Mouse (Mus musculus) hindbrain, embryonic 10.5 days (tissue): ENCODE results near the gene Stab1. TPM values are rescaled to one million over a fixed set of nuclear protein-coding genes. Genes with fewer than 3 reads are reported as not detected.

Experiments used
- DNase-seq: peaks from one replicate; pipeline ENCODE4 v3.0.0-alpha.2; 2017; ENCODE audit warnings: low spot score
- H3K27ac ChIP-seq: fragments of 300-500 bp; sonication (generic); 2 replicates; pipeline ENCODE4 v1.5.1; 2016; ENCODE audit warnings: mild to moderate bottlenecking, moderate library complexity
- H3K27me3 ChIP-seq: fragments of 300-500 bp; sonication (generic); 2 replicates; pipeline ENCODE4 v1.6.1; 2016; ENCODE audit warnings: mild to moderate bottlenecking; ENCODE audit not compliant: poor library complexity, insufficient read depth, severe bottlenecking
- H3K36me3 ChIP-seq: fragments of 300-500 bp; sonication (generic); 2 replicates; pipeline ENCODE4 v1.6.1; 2016; ENCODE audit warnings: mild to moderate bottlenecking, moderate library complexity
- H3K4me1 ChIP-seq: fragments of 300-500 bp; sonication (generic); replicated peaks from 2 replicates; pipeline ENCODE4 v1.6.1; 2016; ENCODE audit warnings: mild to moderate bottlenecking
- H3K4me3 ChIP-seq: fragments of 300-500 bp; sonication (generic); 2 replicates; pipeline ENCODE4 v1.5.1; 2016; ENCODE audit warnings: mild to moderate bottlenecking, moderate library complexity
- H3K9me3 ChIP-seq: fragments of 300-500 bp; sonication (generic); 2 replicates; pipeline ENCODE4 v1.6.1; 2016; ENCODE audit warnings: mild to moderate bottlenecking, moderate library complexity
- WGBS: fragments of 180-500 bp; shearing (Covaris S2); methylation state at CpG from one replicate; pipeline ENCODE4 v1.1.7; 2016; 5-methylcytosine and 5-hydroxymethylcytosine counted together
- polyA plus RNA-seq: library from polyadenylated mRNA; unstranded; fragments of >200 nt; fragmentation: Nextera tagmentation; extraction: Ambion mirVana; gene quantifications from 2 replicates; pipeline ENCODE4 v1.2.1, GENCODE M21; 2016

Stab1 gene
- polyA plus RNA-seq, 1 experiment from 2014 or later = 25.7 TPM

GRCm38 (mm10) chr14:31112187-31112586 is 56.3 kb downstream of the Stab1 start:
- H3K27ac ChIP-seq = no peak overlapping the region
- no peak for DNase-seq
- H3K36me3 ChIP-seq = peaks cover 100% of the 10 kb centered on the region
- 91% methylated on average over 5 of the region's 5 CpGs for WGBS
- H3K9me3 ChIP-seq = no peaks in the 10 kb centered on the region
- H3K4me1 ChIP-seq = no peaks in the 10 kb centered on the region
- no peaks in the 10 kb centered on the region for H3K27me3 ChIP-seq
- H3K4me3 ChIP-seq = no peak overlapping the region

- no peak for DNase-seq
- Histone ChIP-seq H3K36me3 (peaks cover 100% of the 10 kb centered on the region), H3K27me3 (no peaks in the 10 kb centered on the region), H3K4me3 (no peak overlapping the region), H3K4me1 (no peaks in the 10 kb centered on the region), H3K27ac (no peak overlapping the region), H3K9me3 (no peaks in the 10 kb centered on the region)
- 84% methylated on average over 3 of the region's 3 CpGs for WGBS
Measured at GRCm38 (mm10) chr14:31110613-31111012, 57.8 kb downstream of the Stab1 start.

- Histone ChIP-seq H3K9me3 (no peaks in the 10 kb centered on the region), H3K27ac (no peak overlapping the region), H3K4me3 (no peak overlapping the region), H3K4me1 (no peaks in the 10 kb centered on the region), H3K27me3 (no peaks in the 10 kb centered on the region), H3K36me3 (peaks cover 97% of the 10 kb centered on the region)
- DNase-seq = no peak
- 91% methylated on average over 2 of the region's 2 CpGs for WGBS
Measured at GRCm38 (mm10) chr14:31105156-31105555, 63.3 kb downstream of the Stab1 start.

- H3K9me3 ChIP-seq = no peaks in the 10 kb centered on the region
- H3K4me3 ChIP-seq = no peak overlapping the region
- H3K36me3 ChIP-seq = peaks cover 100% of the 10 kb centered on the region
- no peak for DNase-seq
- H3K27ac ChIP-seq = no peak overlapping the region
- no peaks in the 10 kb centered on the region for H3K27me3 ChIP-seq
- 84% methylated on average over 1 of the region's 1 CpGs for WGBS
- no peaks in the 10 kb centered on the region for H3K4me1 ChIP-seq
Measured at GRCm38 (mm10) chr14:31089918-31090317, 78.5 kb downstream of the Stab1 start.

Other genes starting within 250 kb of the Stab1 start
- gene Itih3, start 244.9 kb downstream of the Stab1 start, polyA plus RNA-seq = 0.37 and 0.49 TPM in 2 replicates
- not detected in 2 replicates for gene Itih1, start 225.4 kb downstream of the Stab1 start, polyA plus RNA-seq
- 18.6 and 21.0 TPM in 2 replicates for gene Nek4, start 217.3 kb downstream of the Stab1 start, polyA plus RNA-seq
- gene Glt8d1, start 167.2 kb downstream of the Stab1 start, polyA plus RNA-seq = 45.7 and 53.7 TPM in 2 replicates
- 278 and 290 TPM in 2 replicates for gene Spcs1, start 167.0 kb downstream of the Stab1 start, polyA plus RNA-seq
- 130 and 148 TPM in 2 replicates for gene Pbrm1, start 149.5 kb downstream of the Stab1 start, polyA plus RNA-seq
- gene Gnl3, start 149.5 kb downstream of the Stab1 start, polyA plus RNA-seq = 76.6 and 119 TPM in 2 replicates
- gene Smim4, start 39.7 kb downstream of the Stab1 start, polyA plus RNA-seq = 67.8 and 74.2 TPM in 2 replicates
- 610 and 619 TPM in 2 replicates for gene Nt5dc2, start 37.6 kb downstream of the Stab1 start, polyA plus RNA-seq
- 1.5 and 4.3 TPM in 2 replicates for gene Tnnc1, start 39.7 kb upstream of the Stab1 start, polyA plus RNA-seq
- 432 and 459 TPM in 2 replicates for gene Nisch, start 48.3 kb upstream of the Stab1 start, polyA plus RNA-seq
- gene Sema3g, start 49.2 kb upstream of the Stab1 start, polyA plus RNA-seq = 0.78 and 0.91 TPM in 2 replicates
- 12.7 and 13.1 TPM in 2 replicates for gene Phf7, start 82.7 kb upstream of the Stab1 start, polyA plus RNA-seq
- gene Bap1, start 82.8 kb upstream of the Stab1 start, polyA plus RNA-seq = 121 and 137 TPM in 2 replicates
- 6.2 and 7.1 TPM in 2 replicates for gene Dnah1, start 155.3 kb upstream of the Stab1 start, polyA plus RNA-seq
- 28.5 and 29.4 TPM in 2 replicates for gene Capn7, start 168.0 kb upstream of the Stab1 start, polyA plus RNA-seq